Mouse (Mus musculus): Measurements from ENCODE around the gene Stfa3. TPM values are rescaled to one million over a fixed set of nuclear protein-coding genes. Genes with fewer than 3 reads are reported as not detected.
A peak's percentile ranks its signal among the peaks of the same experiment; 100 is the strongest.

Gene Stfa3
- total and polyA plus RNA-seq, 3 experiments: not detected

DNA sequence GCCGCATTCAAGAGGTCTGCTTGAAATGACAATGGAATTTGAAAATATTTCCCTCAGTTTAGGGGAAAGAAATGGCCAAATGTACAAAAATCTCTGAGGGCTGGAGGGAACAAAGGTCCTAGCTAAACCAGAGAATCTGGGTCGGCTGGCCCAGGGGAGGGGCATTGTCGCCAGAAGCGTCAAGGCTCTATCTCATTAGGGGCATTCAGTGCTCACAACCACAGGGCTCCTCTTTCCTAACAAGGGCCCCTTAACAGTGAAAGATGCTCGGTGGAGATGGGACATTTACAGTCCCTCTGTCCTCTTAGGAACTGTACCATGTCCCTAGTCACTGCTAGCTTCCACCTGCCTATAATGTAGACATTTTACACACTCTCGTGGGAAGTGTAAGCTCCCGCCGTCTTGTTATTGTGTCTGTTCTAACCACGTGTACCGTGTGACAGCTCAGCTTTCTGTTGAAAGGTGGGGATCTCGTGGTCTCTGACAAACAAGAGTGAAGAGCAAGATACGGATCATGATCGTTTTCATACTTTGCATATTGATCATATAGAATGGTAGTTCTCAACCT is 16.0 kb upstream of the Stfa3 start:
- H3K27me3 ChIP-seq (replicated peaks): no peaks in the 10 kb centered on the region
- DNase-seq (ENCODE audit: extremely low read depth): no peak
- H3K9ac ChIP-seq (ENCODE audit: insufficient read depth, low read depth): no peak overlapping the region
- H3K4me1 ChIP-seq (ENCODE audit: control insufficient read depth in 1 of 2, insufficient read depth in 2 of 2): peaks cover 0 to 5% of the 10 kb centered on the region in 2 experiments; a peak in 1 of 4 replicates
- TF ChIP-seq MAX (IDR thresholded peaks at IDR 0.05; ENCODE audit: low read length) (peak; percentile 48; the same call in 1 of the 2 replicates), POLR2A (IDR thresholded peaks at IDR 0.05; ENCODE audit: low read depth, low read length) (no peak), MXI1 (IDR thresholded peaks at IDR 0.05; ENCODE audit: low read depth, low read length) (no peak)
- no peak overlapping the region for H3K27ac ChIP-seq (ENCODE audit: insufficient read depth, low read depth)
- in situ Hi-C loops (cut with MboI; ENCODE audit: low pct_ligation_motif_present, low pct_unique_long_range_greater_than_20kb, low sequenced_read_pairs): no loop called here
- H3K79me2 ChIP-seq (replicated peaks; ENCODE audit: control insufficient read depth, extremely low read depth, insufficient read depth, poor library complexity, severe bottlenecking): no peaks in the 10 kb centered on the region
- no peaks in the 10 kb centered on the region for H3K36me3 ChIP-seq (replicated peaks in 1 of 2; ENCODE audit: control insufficient read depth in 1 of 2, insufficient read depth in 1 of 2, low read length in 1 of 2)
- H3K4me2 ChIP-seq (ENCODE audit: insufficient read depth, low read depth, poor library complexity, severe bottlenecking): no peak overlapping the region
- dilution Hi-C loops (cut with MboI; ENCODE audit: extremely low pct_ligation_motif_present, extremely low pct_unique_long_range_greater_than_20kb, low sequenced_read_pairs): no loop called here
- no peak overlapping the region for H3K4me3 ChIP-seq (replicated peaks in 1 of 3; ENCODE audit: low read depth in 2 of 3, low read length in 2 of 3, poor library complexity in 1 of 3)
- peaks cover 4% of the 10 kb centered on the region for H3K9me3 ChIP-seq (replicated peaks; ENCODE audit: low read length)

DNA sequence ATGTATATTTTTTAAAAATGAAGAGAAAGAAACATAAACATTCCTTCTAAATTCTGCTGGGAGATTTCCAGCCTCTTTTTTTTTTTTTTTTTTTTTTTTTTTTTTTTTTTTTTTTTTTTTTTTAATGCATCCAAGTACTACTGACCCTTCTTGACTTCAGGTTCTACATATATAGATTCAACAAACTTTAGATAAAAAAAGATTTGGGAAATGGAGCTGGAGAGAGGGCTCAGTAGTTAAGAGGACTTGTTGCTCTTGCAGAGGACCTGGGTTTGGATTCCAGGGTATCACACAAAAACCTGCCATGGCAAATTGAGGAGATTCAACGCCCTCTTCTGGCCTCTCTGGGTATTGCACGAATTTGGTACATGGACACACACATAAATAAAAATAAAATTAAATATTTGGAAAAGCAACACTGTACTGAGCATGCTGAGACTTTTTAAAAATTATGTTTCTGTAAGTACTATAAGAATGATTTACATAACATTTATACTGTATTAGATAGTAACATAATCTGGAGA is 14.8 kb upstream of the Stfa3 start:
- Histone ChIP-seq H3K9ac (ENCODE audit: insufficient read depth, low read depth) (no peak overlapping the region), H3K4me1 (ENCODE audit: control insufficient read depth in 1 of 2, insufficient read depth in 2 of 2) (peaks cover 0 to 5% of the 10 kb centered on the region in 2 experiments; a peak in 1 of 4 replicates), H3K27ac (ENCODE audit: insufficient read depth, low read depth) (no peak overlapping the region), H3K9me3 (replicated peaks; ENCODE audit: low read length) (peaks cover 2% of the 10 kb centered on the region), H3K36me3 (replicated peaks in 1 of 2; ENCODE audit: control insufficient read depth in 1 of 2, insufficient read depth in 1 of 2, low read length in 1 of 2) (no peaks in the 10 kb centered on the region), H3K4me2 (ENCODE audit: insufficient read depth, low read depth, poor library complexity, severe bottlenecking) (no peak overlapping the region), H3K4me3 (replicated peaks in 1 of 3; ENCODE audit: low read depth in 2 of 3, low read length in 2 of 3, poor library complexity in 1 of 3) (no peak overlapping the region), H3K79me2 (replicated peaks; ENCODE audit: control insufficient read depth, extremely low read depth, insufficient read depth, poor library complexity, severe bottlenecking) (no peaks in the 10 kb centered on the region), H3K27me3 (replicated peaks) (no peaks in the 10 kb centered on the region)
- in situ Hi-C loops (cut with MboI; ENCODE audit: low pct_ligation_motif_present, low pct_unique_long_range_greater_than_20kb, low sequenced_read_pairs) (loop anchor here (10.0 kb wide), 1 partner anchor 345 kb away; no protein-coding TSS in a partner anchor), dilution Hi-C loops (cut with MboI; ENCODE audit: extremely low pct_ligation_motif_present, extremely low pct_unique_long_range_greater_than_20kb, low sequenced_read_pairs) (no loop called here)
- no peak for TF ChIP-seq BHLHE40 (IDR thresholded peaks at IDR 0.05; ENCODE audit: low read depth, low read length)
- no peak for TF ChIP-seq TBP (conservative IDR thresholded peaks at IDR 0.05; ENCODE audit: low read depth, low read length)
- no peak for TF ChIP-seq HCFC1 (IDR thresholded peaks at IDR 0.05; ENCODE audit: low read depth, low read length)
- TF ChIP-seq SMC3 (IDR thresholded peaks at IDR 0.05; ENCODE audit: low read depth, low read length): peak; percentile 51
- TF ChIP-seq RAD21 (IDR thresholded peaks at IDR 0.05; ENCODE audit: low read depth, low read length): peak; percentile 59
- TF ChIP-seq IRF4 (IDR thresholded peaks at IDR 0.05; ENCODE audit: low read depth, low read length): no peak
- TF ChIP-seq ZNF384 (IDR thresholded peaks at IDR 0.05; ENCODE audit: low read depth, low read length): peak; percentile 83
- TF ChIP-seq CTCF (conservative IDR thresholded peaks at IDR 0.05 in 1 of 2, IDR thresholded peaks at IDR 0.05 in 1 of 2; ENCODE audit: low read depth in 2 of 2, low read length in 2 of 2): peak; percentile 58 to 70
- peak; percentile 61 for DNase-seq (ENCODE audit: extremely low read depth)

DNA sequence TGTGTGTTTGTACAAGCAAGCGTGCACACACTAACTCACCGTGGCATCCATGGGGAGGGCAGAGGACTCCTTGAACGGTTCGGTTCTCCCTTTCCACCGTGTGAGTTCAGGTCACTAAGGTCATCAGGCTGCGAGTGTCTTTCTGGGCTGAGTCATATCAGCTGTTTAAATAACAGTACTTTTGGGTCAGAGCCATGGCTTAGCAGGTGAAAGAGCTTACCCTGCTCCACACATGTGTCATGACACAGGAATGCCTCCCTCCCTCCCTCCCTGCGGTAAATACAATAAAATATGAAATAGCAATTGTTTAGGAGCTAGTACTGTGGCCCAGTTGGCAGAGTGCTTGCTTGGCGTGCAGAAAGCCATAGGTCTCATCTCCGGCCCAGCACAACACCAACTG is 14.2 kb upstream of the Stfa3 start:
- H3K4me2 ChIP-seq (ENCODE audit: insufficient read depth, low read depth, poor library complexity, severe bottlenecking): no peak overlapping the region
- dilution Hi-C loops (cut with MboI; ENCODE audit: extremely low pct_ligation_motif_present, extremely low pct_unique_long_range_greater_than_20kb, low sequenced_read_pairs): no loop called here
- H3K9ac ChIP-seq (ENCODE audit: insufficient read depth, low read depth): no peak overlapping the region
- peaks cover 2% of the 10 kb centered on the region for H3K9me3 ChIP-seq (replicated peaks; ENCODE audit: low read length)
- peaks cover 0 to 5% of the 10 kb centered on the region in 2 experiments; a peak in 1 of 4 replicates for H3K4me1 ChIP-seq (ENCODE audit: control insufficient read depth in 1 of 2, insufficient read depth in 2 of 2)
- in situ Hi-C loops (cut with MboI; ENCODE audit: low pct_ligation_motif_present, low pct_unique_long_range_greater_than_20kb, low sequenced_read_pairs): loop anchor here (10.0 kb wide), 1 partner anchor 345 kb away; no protein-coding TSS in a partner anchor
- H3K27me3 ChIP-seq (replicated peaks): no peaks in the 10 kb centered on the region
- H3K36me3 ChIP-seq (replicated peaks in 1 of 2; ENCODE audit: control insufficient read depth in 1 of 2, insufficient read depth in 1 of 2, low read length in 1 of 2): no peaks in the 10 kb centered on the region
- no peak overlapping the region for H3K4me3 ChIP-seq (replicated peaks in 1 of 3; ENCODE audit: low read depth in 2 of 3, low read length in 2 of 3, poor library complexity in 1 of 3)
- H3K79me2 ChIP-seq (replicated peaks; ENCODE audit: control insufficient read depth, extremely low read depth, insufficient read depth, poor library complexity, severe bottlenecking): no peaks in the 10 kb centered on the region
- TF ChIP-seq ZMIZ1 (IDR thresholded peaks at IDR 0.05; ENCODE audit: low read depth, low read length): no peak
- TF ChIP-seq USF1 (IDR thresholded peaks at IDR 0.05; ENCODE audit: low read depth, low read length): no peak
- TF ChIP-seq POLR2AphosphoS2 (IDR thresholded peaks at IDR 0.05; ENCODE audit: low read depth, low read length): no peak
- no peak for TF ChIP-seq PAX5 (IDR thresholded peaks at IDR 0.05; ENCODE audit: low read length)
- no peak for TF ChIP-seq CHD2 (IDR thresholded peaks at IDR 0.05; ENCODE audit: low read length)
- DNase-seq (ENCODE audit: extremely low read depth): no peak
- H3K27ac ChIP-seq (ENCODE audit: insufficient read depth, low read depth): no peak overlapping the region
